Mouse (Mus musculus) erythroblast, embryonic 14.5 days (primary cell): ENCODE results near the gene Gm20422.

Source experiments
- GATA1 ChIP-seq: IDR thresholded peaks from 2 replicates; pipeline ENCODE4 v1.6.1; 2012; ENCODE audit warnings: low read length, inconsistent platforms, mixed read lengths
- TAL1 ChIP-seq: IDR thresholded peaks from 3 replicates; pipeline ENCODE4 v1.6.1; 2012; ENCODE audit warnings: low read length, inconsistent platforms, mixed read lengths

DNA sequence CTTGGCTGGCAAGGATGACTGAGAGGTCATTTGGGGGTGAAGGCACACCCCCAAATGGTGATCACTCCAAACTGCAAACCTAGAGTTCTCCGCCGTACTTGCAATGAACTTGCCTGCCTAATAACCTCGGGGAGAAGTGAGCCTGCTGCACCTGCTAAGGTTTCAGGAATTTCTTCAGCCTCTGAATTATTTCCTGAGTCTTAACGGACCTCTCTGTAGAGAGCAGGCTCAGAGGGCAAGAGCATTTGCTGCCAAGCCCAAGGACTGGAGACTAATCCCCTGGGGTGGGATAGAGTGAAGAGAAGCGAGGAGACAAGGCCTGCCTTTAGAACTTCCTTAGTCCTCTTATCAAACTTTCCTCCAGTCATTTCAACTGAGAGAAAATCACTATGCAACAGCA lies 15.0 kb upstream of the Gm20422 start:
- TF ChIP-seq GATA1, result no peak
- TF ChIP-seq TAL1, result no peak
